Mouse (Mus musculus) embryonic facial prominence, embryonic 15.5 days (tissue): Measurements from ENCODE around the gene Ankrd13a. TPM values are rescaled to one million over a fixed set of nuclear protein-coding genes. Genes with fewer than 3 reads are reported as not detected.

Source experiments
- ATAC-seq: fragments of 200-750 bp; cut with Nextera tagmentation; 2 replicates; pipeline ENCODE4 v1.8.0; 2017; ENCODE audit warnings: low read depth, moderate TSS enrichment; ENCODE audit not compliant: insufficient number of reproducible peaks, low FRiP score, low TSS enrichment
- H3K27ac ChIP-seq: fragments of 300-500 bp; sonication (generic); replicated peaks from 2 replicates; pipeline ENCODE4 v1.5.1; 2015; ENCODE audit warnings: mild to moderate bottlenecking, inconsistent platforms
- H3K27me3 ChIP-seq: fragments of 300-500 bp; sonication (generic); 2 replicates; pipeline ENCODE4 v1.6.1; 2015; ENCODE audit warnings: inconsistent platforms
- H3K36me3 ChIP-seq: fragments of 300-500 bp; sonication (generic); 2 replicates; pipeline ENCODE4 v1.6.1; 2015; ENCODE audit warnings: mild to moderate bottlenecking, inconsistent platforms
- H3K4me1 ChIP-seq: fragments of 300-500 bp; sonication (generic); 2 replicates; pipeline ENCODE4 v1.6.1; 2015; ENCODE audit warnings: inconsistent platforms
- H3K4me2 ChIP-seq: fragments of 300-500 bp; sonication (generic); replicated peaks from 2 replicates; pipeline ENCODE4 v1.6.1; 2015; ENCODE audit warnings: mild to moderate bottlenecking, inconsistent platforms
- H3K4me3 ChIP-seq: fragments of 300-500 bp; sonication (generic); replicated peaks from 2 replicates; pipeline ENCODE4 v1.5.1; 2015; ENCODE audit warnings: mild to moderate bottlenecking, inconsistent platforms
- H3K9ac ChIP-seq: fragments of 300-500 bp; sonication (generic); 2 replicates; pipeline ENCODE4 v1.6.1; 2015; ENCODE audit warnings: inconsistent platforms
- H3K9me3 ChIP-seq: fragments of 300-500 bp; sonication (generic); replicated peaks from 2 replicates; pipeline ENCODE4 v1.6.1; 2016; ENCODE audit warnings: inconsistent platforms
- WGBS: fragments of 180-500 bp; shearing (Covaris S2); methylation state at CpG from one replicate; pipeline ENCODE4 v1.1.7; 2015; 5-methylcytosine and 5-hydroxymethylcytosine counted together
- polyA plus RNA-seq: library from polyadenylated mRNA; unstranded; fragments of >200 nt; fragmentation: Nextera tagmentation; extraction: Ambion mirVana; gene quantifications from 2 replicates; pipeline ENCODE4 v1.2.1, GENCODE M21; 2015

Gene Ankrd13a
- polyA plus RNA-seq, 1 experiment from 2014 or later: 54.9 TPM

DNA sequence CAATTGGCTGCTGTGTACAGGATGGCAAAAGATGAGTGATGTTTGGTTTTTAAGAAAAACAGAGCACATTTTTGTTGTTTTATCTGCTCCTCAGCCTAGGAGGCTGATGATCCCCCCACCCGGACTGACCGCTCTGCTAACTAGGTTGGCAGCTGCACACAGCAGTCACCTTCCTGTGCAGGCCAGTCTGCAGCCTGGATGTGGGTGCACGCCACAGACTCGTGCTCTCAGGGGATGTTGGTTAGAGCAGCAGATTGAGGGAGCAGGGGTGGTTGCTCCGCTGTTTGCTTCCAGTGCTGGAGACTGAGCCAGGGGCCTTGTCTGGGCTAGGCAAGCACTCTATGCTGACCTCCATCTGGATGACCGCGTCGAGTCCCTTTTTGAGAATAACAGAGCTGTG is 4.7 kb upstream of the Ankrd13a start:
- peaks cover 13% of the 10 kb centered on the region for H3K4me1 ChIP-seq
- H3K4me3 ChIP-seq: no peak overlapping the region
- no peaks in the 10 kb centered on the region for H3K9me3 ChIP-seq
- no peak for ATAC-seq
- 91% methylated on average over 8 of the region's 8 CpGs for WGBS
- no peaks in the 10 kb centered on the region for H3K27me3 ChIP-seq
- no peak overlapping the region for H3K4me2 ChIP-seq
- H3K9ac ChIP-seq: no peak overlapping the region
- H3K27ac ChIP-seq: no peak overlapping the region
- peaks cover 15% of the 10 kb centered on the region for H3K36me3 ChIP-seq

DNA sequence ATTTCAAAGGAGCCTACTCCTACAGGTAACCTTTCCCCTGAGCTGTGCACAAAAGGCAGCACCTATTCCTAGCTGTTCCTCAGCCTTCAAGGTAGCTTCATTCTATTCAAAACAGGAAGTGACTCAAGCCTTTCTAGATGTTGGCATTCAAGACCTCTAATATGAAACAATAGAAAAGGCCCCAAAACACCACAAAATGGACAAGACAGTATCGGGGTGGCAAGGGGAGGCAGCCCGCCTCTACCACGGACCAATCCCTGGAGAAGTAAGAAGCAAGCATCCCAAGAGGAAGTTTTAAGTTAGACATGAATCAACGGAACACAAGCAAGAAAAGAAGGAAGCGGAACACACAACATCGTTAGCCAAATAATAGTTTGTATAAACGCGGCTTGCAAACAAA is 2.7 kb upstream of the Ankrd13a start:
- Histone ChIP-seq H3K27ac (no peak overlapping the region), H3K9me3 (no peaks in the 10 kb centered on the region), H3K4me2 (peak overlapping the region; percentile 87), H3K36me3 (no peaks in the 10 kb centered on the region), H3K9ac (peak overlapping the region; percentile 92; the same call in 1 of the 2 replicates), H3K4me1 (peaks cover 23% of the 10 kb centered on the region), H3K4me3 (peak overlapping the region; percentile 99), H3K27me3 (no peaks in the 10 kb centered on the region)
- 62% methylated on average over 8 of the region's 8 CpGs for WGBS
- ATAC-seq: no peak

DNA sequence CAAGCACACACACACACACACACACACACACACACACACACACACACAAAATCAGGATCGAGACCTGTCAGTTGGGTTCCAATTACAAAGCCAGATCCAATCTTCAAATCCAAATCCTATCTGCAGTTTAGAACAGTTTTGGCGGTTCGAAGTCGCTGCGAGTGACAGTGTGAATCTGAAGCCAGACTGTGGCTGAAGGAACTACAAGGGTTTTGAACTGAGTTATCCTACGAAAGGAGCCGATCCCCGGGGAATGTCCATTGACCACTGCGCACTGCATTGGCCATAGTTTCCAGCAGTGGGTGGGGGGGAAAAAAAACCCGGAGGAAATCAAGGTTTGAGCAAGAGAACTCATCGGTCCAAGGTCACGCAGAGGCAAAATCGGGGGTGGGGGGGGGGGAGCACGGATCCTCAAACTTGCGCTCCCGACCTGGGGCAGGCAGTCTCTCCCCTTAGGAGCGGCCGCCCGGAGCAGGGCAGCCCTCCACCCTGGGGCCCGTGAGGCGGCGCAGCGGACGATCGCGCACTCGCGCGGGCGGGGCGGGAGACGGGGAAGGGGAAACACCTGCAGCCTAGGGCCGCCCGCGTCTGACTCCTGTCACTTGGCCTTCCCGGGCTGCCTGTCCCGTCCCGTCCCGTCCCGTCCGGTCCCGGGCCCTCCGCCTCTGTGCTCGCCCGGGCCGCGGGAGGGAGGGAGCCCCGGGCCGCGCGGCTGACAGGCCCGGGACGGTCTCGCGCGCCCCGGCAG is 1.8 kb upstream of the Ankrd13a start:
- H3K4me2 ChIP-seq: peak overlapping the region; percentile 87
- peak; percentile 36 for ATAC-seq
- peak overlapping the region; percentile 99 for H3K4me3 ChIP-seq
- H3K27ac ChIP-seq: peak overlapping the region; percentile 95
- H3K27me3 ChIP-seq: no peaks in the 10 kb centered on the region
- H3K36me3 ChIP-seq: no peaks in the 10 kb centered on the region
- peaks cover 23% of the 10 kb centered on the region for H3K4me1 ChIP-seq
- no peaks in the 10 kb centered on the region for H3K9me3 ChIP-seq
- WGBS: under 1% methylated on average over 41 of the region's 57 CpGs
- peak overlapping the region; percentile 92 for H3K9ac ChIP-seq

DNA sequence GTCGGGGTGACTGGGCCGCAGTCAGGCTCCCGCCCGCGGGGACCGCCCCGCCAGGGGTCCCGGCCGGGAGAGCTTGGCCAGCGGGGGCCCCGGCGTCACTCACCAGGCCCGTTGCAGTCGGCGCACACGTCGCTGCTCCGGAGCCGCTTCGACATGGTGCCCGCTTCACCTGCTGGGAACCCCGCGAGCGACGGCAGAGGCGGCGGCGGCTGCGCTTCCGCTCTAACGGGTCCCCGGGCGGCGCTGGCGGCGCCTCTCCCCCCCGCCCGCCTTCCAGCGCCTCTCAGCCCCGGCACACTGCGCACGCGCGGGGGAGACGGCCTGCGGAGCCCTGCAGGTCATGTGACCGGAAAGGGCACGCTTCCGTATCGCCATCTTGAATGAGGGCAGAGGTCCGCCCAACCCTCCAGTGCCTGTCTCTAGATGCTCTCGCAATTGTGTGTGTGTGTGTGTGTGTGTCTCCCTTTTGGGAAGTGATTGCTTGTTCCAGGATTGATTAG is 1.2 kb upstream of the Ankrd13a start:
- peak overlapping the region; percentile 92 for H3K9ac ChIP-seq
- ATAC-seq: peak; percentile 89
- H3K4me3 ChIP-seq: peak overlapping the region; percentile 99
- peaks cover 23% of the 10 kb centered on the region for H3K4me1 ChIP-seq
- H3K27me3 ChIP-seq: no peaks in the 10 kb centered on the region
- H3K27ac ChIP-seq: peak overlapping the region; percentile 95
- under 1% methylated on average over 47 of the region's 52 CpGs for WGBS
- H3K36me3 ChIP-seq: no peaks in the 10 kb centered on the region
- H3K9me3 ChIP-seq: no peaks in the 10 kb centered on the region
- peak overlapping the region; percentile 87 for H3K4me2 ChIP-seq

DNA sequence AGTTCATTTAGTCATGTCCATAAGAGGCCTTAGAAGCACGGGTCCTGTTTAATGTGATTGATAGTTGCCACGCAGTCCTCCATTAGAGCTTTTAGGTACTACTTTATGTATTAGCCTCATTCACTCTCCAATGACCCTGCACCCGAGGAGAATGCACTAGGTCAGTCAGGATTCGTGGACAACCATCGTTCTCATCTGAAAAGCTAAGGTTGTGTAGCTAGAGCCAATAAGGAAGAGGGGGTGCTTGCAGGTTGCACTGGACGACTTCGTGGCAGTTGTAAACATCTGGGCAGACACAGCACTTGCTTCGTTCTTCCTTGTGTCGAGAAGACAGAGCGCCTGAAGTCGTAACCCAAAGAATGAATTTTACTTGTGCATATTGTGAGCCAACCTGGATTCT is 697 bp upstream of the Ankrd13a start:
- H3K27me3 ChIP-seq: no peaks in the 10 kb centered on the region
- 2% methylated on average over 11 of the region's 11 CpGs for WGBS
- peak overlapping the region; percentile 99 for H3K4me3 ChIP-seq
- H3K9ac ChIP-seq: peak overlapping the region; percentile 91
- no peak for ATAC-seq
- H3K27ac ChIP-seq: peak overlapping the region; percentile 95
- H3K36me3 ChIP-seq: no peaks in the 10 kb centered on the region
- H3K9me3 ChIP-seq: no peaks in the 10 kb centered on the region
- H3K4me1 ChIP-seq: peaks cover 23% of the 10 kb centered on the region
- peak overlapping the region; percentile 87 for H3K4me2 ChIP-seq

GRCm38 (mm10) chr5:114775056-114775979 is 841 bp downstream of the Ankrd13a start, which contains the start of gene Git2:
Git2 (minus strand) TSS chr5:114775517.
- Histone ChIP-seq H3K9me3 (no peaks in the 10 kb centered on the region), H3K4me3 (peak within 1 kb of the TSS; percentile 99), H3K4me1 (peaks cover 23% of the 10 kb centered on the region), H3K27ac (peak within 1 kb of the TSS; percentile 95), H3K36me3 (no peaks in the 10 kb centered on the region), H3K27me3 (no peaks in the 10 kb centered on the region), H3K9ac (peak within 1 kb of the TSS; percentile 91), H3K4me2 (peak within 1 kb of the TSS; percentile 87)
- under 1% methylated on average over 63 of the region's 63 CpGs for WGBS
- ATAC-seq: no peak

DNA sequence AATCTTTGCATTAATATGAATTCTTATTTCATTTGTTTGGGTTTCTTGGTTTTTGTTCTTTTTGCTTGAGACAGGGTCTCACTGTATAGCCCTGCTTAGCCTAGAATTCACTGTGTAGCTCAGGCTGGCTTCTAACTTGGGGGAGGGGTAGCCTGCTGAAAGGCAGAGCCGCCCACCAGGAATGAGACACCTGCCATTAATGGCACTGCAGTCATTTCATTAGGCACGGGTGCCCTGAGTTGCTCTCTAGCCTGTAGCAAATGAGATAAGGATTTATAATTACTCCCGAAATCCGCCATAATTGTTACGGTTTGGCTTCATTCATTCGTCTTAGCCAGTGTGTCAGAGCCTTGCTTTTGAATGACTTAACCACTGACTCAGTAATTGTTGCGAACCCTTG is 1.7 kb downstream of the Ankrd13a start:
- no peak overlapping the region for H3K9ac ChIP-seq
- H3K4me3 ChIP-seq: peak overlapping the region; percentile 99; the same call in 1 of the 2 replicates
- WGBS: 65% methylated on average over 7 of the region's 7 CpGs
- peaks cover 23% of the 10 kb centered on the region for H3K4me1 ChIP-seq
- H3K9me3 ChIP-seq: no peaks in the 10 kb centered on the region
- no peak for ATAC-seq
- no peak overlapping the region for H3K27ac ChIP-seq
- no peaks in the 10 kb centered on the region for H3K27me3 ChIP-seq
- no peaks in the 10 kb centered on the region for H3K36me3 ChIP-seq
- peak overlapping the region; percentile 87 for H3K4me2 ChIP-seq

DNA sequence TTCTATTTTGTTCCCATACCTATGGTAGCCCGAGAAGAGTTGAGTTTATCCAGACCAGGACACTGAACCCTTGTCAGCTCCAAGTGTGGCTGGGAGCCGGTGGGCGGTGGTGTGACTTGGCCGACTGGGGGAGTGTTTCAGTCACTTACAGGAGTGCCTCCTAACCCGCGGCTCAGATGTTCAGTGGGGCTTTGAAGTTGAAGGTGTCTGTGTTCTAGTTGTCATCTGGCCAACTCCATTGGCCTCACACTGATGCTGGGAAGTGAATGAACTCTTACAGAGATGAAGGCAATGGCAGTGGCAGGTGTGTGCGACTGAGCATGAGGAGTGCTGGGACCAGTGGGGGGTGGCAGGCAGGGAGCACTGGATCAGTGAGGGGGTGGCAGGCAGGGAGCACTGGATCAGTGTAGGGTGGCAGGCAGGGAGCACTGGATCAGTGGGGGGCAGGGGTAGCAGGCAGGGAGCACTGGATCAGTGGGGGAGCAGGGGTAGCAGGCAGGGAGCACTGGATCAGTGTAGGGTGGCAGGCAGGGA is 5.5 kb downstream of the Ankrd13a start:
- no peak overlapping the region for H3K9ac ChIP-seq
- no peaks in the 10 kb centered on the region for H3K36me3 ChIP-seq
- H3K9me3 ChIP-seq: no peaks in the 10 kb centered on the region
- H3K4me1 ChIP-seq: peaks cover 9% of the 10 kb centered on the region
- WGBS: 76% methylated on average over 7 of the region's 7 CpGs
- H3K27me3 ChIP-seq: no peaks in the 10 kb centered on the region
- H3K4me2 ChIP-seq: no peak overlapping the region
- ATAC-seq: no peak
- H3K27ac ChIP-seq: no peak overlapping the region
- no peak overlapping the region for H3K4me3 ChIP-seq

GRCm38 (mm10) chr5:114780912-114781311 is 6.4 kb downstream of the Ankrd13a start:
- ATAC-seq: no peak
- Histone ChIP-seq H3K4me3 (no peak overlapping the region), H3K9me3 (no peaks in the 10 kb centered on the region), H3K27me3 (no peaks in the 10 kb centered on the region), H3K9ac (no peak overlapping the region), H3K27ac (no peak overlapping the region), H3K4me2 (no peak overlapping the region), H3K36me3 (0 out of 2 replicates have a peak, but pooled peaks cover 4% of the 10 kb centered on the region), H3K4me1 (peaks cover 8% of the 10 kb centered on the region)
- WGBS: 83% methylated on average over 7 of the region's 7 CpGs

DNA sequence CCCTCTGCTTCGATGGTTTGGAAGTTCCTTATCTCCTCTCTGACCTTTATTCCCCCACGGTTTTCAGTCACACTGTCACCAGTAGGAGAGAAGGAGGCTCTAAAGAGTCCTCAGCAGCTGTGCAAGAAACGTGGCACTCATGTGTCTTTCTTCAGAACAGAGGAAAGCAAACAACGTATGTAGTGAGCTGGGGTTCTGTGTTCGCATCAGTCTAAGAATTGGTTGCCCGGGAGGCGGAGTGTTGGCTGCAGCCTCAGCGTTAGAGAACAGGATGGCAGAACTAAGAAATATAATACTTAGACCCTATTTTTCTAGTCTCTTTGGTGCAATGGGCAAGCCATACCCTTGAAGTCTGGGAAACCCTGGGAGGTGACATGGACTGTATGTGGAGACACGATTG is 8.5 kb downstream of the Ankrd13a start:
- H3K4me1 ChIP-seq: no peaks in the 10 kb centered on the region
- H3K9me3 ChIP-seq: no peaks in the 10 kb centered on the region
- no peak for ATAC-seq
- no peaks in the 10 kb centered on the region for H3K27me3 ChIP-seq
- no peak overlapping the region for H3K4me2 ChIP-seq
- H3K27ac ChIP-seq: no peak overlapping the region
- 80% methylated on average over 9 of the region's 9 CpGs for WGBS
- peaks cover 19% of the 10 kb centered on the region for H3K36me3 ChIP-seq
- H3K9ac ChIP-seq: no peak overlapping the region
- H3K4me3 ChIP-seq: no peak overlapping the region
